Mouse (Mus musculus) kidney, postnatal 14 days (tissue): Measurements from ENCODE around the gene AI464131.
"Not testable (repeated sequence)": the region's sequence is repeated elsewhere in the genome, so short reads cannot be mapped to it uniquely, and the experiment has no call there.

Experiments
- DNase-seq: peaks from one replicate; pipeline ENCODE4 v3.0.0; 2022; ENCODE audit warnings: mixed read lengths

The AI464131 gene

DNA sequence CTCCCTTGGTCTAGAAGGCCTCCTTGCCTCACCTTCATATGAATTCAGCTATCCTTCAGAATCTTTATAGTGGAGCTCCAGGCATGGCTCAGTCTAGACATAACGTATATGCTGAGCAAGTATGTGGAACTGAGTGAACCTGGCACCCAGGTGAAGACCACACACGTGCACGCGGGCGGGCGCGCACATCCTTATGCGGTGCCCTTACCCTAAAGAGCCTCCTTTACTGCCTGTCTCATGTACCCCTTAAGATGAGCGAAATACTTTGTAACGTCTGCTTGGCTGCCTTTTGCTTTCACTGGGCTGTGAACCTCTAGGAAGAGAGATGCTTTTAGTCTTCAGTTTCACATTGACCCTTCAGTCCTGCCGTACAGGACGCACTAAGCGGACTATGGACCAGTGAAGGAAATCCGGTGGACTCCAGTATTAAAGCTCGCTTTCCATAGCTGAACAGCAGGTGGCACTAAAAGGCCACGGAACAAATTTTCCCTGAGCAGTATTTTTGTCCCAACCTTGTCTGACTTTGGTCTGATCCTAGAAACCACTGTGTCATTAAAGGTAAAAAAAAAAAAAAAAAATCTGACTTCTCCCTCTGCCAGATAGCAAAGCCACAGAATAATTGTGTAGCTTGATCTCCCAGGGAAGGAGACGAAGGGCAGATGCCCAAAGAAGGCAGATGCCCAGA is 34.3 kb downstream of the AI464131 start:
- peak; percentile 81 for DNase-seq

DNA sequence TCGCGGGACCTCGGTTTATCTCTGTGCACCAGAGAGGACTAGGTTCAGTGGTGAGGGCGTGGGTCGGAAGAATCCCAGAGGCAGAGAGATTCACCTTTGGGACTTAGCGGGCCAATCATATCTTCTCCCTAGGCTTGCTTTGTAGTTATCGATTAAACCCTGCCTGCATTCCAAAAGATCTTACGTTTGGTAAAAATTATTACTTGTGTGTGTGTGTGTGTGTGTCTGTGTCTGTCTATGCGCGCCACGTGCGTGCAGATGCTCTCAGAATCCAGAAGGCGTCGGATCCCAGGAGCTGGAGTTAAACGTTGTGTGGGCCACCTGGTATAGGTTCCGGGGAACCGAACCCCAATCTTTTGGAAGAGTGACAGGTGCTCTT is 37.6 kb downstream of the AI464131 start:
- DNase-seq, result no peak

DNA sequence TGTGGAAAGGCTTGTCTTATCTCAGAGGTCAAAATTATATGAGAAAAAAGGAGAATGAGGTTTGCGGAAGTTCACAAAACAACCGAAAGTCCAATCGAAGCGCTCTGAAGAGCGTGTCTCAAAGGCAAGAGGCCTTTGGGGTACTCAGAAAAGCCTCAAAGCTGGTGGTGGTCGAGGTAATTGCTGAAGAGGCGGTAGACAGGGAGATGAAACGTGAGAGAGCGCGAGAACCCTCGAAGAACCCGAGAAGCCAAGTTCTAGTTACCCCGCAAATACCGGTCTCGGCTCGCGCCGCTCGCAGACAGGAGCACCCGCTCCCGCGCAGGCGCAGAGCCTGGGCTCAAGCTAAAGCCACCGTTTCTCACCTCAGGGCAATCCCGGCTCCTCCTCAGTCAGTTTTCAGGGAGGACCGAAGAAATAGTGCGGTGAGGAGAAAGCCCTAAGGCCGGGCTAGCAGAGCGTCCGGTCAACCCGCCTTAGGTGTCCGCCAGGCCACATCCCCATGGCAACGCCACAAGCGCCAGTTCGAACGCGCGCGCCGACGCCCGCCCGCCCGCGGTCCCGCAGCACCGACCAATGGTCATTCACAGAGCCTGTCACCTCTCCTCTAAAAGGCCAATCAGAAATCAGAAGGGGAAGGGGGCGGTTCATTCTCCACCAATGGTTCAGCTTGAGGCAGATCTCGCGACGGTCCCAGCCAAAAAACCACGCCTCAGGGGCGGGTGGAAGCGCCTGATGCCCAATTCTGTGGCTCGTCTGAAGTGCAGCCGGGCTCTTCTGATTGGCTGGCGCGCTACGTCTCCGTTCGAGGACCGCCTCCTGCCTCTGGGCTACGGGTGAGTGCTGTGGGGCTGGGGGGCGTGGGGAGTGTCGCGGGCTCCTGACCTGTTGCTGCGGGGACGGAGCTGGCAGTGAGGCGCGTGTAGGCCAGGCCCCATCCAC is 38.3 kb downstream of the AI464131 start, which contains the start of the genes Kif24 and Nudt2:
TSS of gene Kif24 (minus strand) at position 543 of the 942 bp plus-strand sequence.
TSS of gene Nudt2 (plus strand) at position 807 of the 942 bp plus-strand sequence.
- DNase-seq, result peak; percentile 99

DNA sequence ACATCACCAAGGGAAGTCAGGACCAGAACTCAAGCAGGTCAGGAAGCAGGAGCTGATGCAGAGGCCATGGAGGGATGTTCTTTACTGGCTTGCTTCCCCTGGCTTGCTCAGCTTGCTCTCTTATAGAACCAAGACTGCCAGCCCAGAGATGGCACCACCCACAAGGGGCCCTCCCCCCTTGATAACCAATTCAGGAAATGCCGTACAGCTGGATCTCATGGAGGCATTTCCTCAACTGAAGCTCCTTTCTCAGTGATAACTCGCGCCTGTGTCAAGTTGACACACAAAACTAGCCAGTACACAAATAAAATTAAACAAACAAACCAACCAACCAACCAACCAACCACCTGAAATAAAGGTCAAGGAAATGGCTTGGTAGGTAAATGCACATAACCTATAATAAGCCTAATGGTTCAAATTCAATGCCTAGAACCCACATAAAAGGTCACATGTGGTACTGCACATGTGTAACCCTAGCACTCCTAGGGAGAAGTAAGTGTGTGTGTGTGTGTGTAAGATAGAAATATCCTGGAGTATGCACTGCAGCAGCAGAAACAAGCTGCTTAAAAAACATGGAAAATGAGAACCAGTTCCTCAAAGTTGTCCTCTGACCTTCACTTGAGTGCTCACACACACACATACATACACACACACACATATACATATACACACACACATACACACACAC is 39.7 kb downstream of the AI464131 start:
- not testable (repeated sequence) for DNase-seq

DNA sequence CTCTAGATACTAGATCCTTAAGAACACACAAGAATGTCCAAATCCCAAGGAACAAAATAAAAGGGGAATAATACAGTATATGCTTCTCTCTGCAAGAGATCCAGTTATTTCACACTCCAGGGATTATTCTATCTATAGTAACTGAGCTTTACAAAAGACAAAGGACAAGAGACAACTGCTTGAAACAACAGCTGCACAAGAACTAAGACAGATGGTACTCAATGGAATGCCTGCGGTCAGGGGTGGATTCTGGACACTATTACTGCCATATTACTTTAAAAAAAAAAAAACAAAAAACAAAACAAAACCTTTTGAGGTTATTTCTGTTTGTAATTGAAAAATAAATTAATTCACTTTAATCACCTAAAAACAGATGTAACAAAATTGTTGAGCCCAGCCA is 42.2 kb downstream of the AI464131 start:
- DNase-seq, result no peak

DNA sequence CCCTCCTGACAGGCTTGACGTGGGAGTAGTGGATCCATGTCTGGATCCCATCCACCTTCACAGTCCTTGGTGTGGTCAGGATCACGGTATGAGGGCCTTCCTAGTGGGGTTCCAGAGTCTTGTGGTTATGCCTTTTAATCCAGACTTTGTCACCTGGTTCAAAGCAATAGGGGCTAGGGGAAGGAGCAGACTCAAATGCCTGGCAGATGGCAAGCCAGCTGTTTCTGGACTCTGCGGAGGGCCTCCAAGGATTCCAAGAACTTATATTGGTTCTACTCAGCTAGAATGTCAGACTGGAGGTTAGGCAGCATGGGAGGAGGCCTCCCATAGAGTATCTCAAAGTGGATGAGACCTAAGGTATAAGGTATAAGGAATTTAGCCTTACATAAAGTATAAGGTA is 55.3 kb downstream of the AI464131 start:
- DNase-seq, result no peak
